Mouse (Mus musculus) lung, adult 2 months (tissue): Measurements from ENCODE around the gene Angptl2.
A peak's percentile ranks its signal among the peaks of the same experiment; 100 is the strongest.

Source experiments
- CTCF ChIP-seq: fragments of 200-500 bp; IDR thresholded peaks from 2 replicates; pipeline ENCODE4 v1.5.1; 2011; ENCODE audit warnings: mild to moderate bottlenecking, low read length, control low read depth; ENCODE audit not compliant: insufficient read depth
- POLR2A ChIP-seq: fragments of 200-500 bp; IDR thresholded peaks from 2 replicates; pipeline ENCODE4 v1.6.1; 2011; ENCODE audit warnings: low read depth, mild to moderate bottlenecking, control low read depth, low read length, borderline replicate concordance; ENCODE audit errors: extremely low read depth

GRCm38 (mm10) chr2:33215700-33216509, at the start of gene Angptl2:
- TF ChIP-seq POLR2A, result peak; percentile 79; the same call in 1 of the 2 replicates
- no peak for TF ChIP-seq CTCF
